Mouse (Mus musculus): Measurements from ENCODE around the gene Sema6d.

GRCm38 (mm10) chr2:124291145-124291544 lies 201.4 kb downstream of the Sema6d start:
- TF ChIP-seq CTCF (IDR thresholded peaks at IDR 0.05; ENCODE audit: low read depth) (no peak), EP300 (IDR thresholded peaks at IDR 0.05; ENCODE audit: low read depth) (no peak)

Measured in liver, postnatal 0 days (tissue).